Mouse (Mus musculus) brain, embryonic 14.5 days (tissue): Measurements from ENCODE around the gene Pak6.

ENCODE experiments used
- CTCF ChIP-seq: fragments of 200-500 bp; IDR thresholded peaks from 2 replicates; pipeline ENCODE4 v1.5.1; 2012; ENCODE audit warnings: inconsistent platforms, mild to moderate bottlenecking, moderate library complexity, borderline replicate concordance; ENCODE audit not compliant: insufficient read depth, insufficient read length; ENCODE audit errors: extremely low read depth
- POLR2A ChIP-seq: fragments of 200-500 bp; IDR thresholded peaks from 2 replicates; pipeline ENCODE4 v1.6.1; 2012; ENCODE audit warnings: mild to moderate bottlenecking, inconsistent platforms, borderline replicate concordance; ENCODE audit not compliant: poor library complexity, insufficient read depth, insufficient read length, severe bottlenecking; ENCODE audit errors: extremely low read depth

- TF ChIP-seq POLR2A (no peak), CTCF (no peak)
Observed at GRCm38 (mm10) chr2:118638686-118639085, 24.4 kb upstream of the Pak6 start.
